Mouse (Mus musculus) hindbrain, embryonic 11.5 days (tissue): ENCODE results near the gene Disp2. TPM values are rescaled to one million over a fixed set of nuclear protein-coding genes. Genes with fewer than 3 reads are reported as not detected.

Source experiments
- ATAC-seq: fragments of 200-750 bp; cut with Nextera tagmentation; 2 replicates; pipeline ENCODE4 v1.8.0; 2017; ENCODE audit warnings: mild to moderate bottlenecking, moderate TSS enrichment, moderate library complexity; ENCODE audit not compliant: low FRiP score
- DNase-seq: peaks from one replicate; pipeline ENCODE4 v3.0.0-alpha.2; 2015; ENCODE audit warnings: low spot score
- H3K27ac ChIP-seq: fragments of 300-500 bp; sonication (generic); 2 replicates; pipeline ENCODE4 v1.5.1; 2014; ENCODE audit warnings: mild to moderate bottlenecking, low read depth, low read length
- H3K27me3 ChIP-seq: fragments of 300-500 bp; sonication (generic); 2 replicates; pipeline ENCODE4 v1.6.1; 2014; ENCODE audit warnings: mild to moderate bottlenecking, low read length, moderate library complexity, mixed read lengths; ENCODE audit not compliant: control insufficient read depth, insufficient read depth
- H3K36me3 ChIP-seq: fragments of 300-500 bp; sonication (generic); 2 replicates; pipeline ENCODE4 v1.6.1; 2014; ENCODE audit warnings: mild to moderate bottlenecking, low read length, moderate library complexity, mixed read lengths; ENCODE audit not compliant: control insufficient read depth, insufficient read depth
- H3K4me1 ChIP-seq: fragments of 300-500 bp; sonication (generic); replicated peaks from 2 replicates; pipeline ENCODE4 v1.6.1; 2014; ENCODE audit warnings: low read length, mixed read lengths; ENCODE audit not compliant: control insufficient read depth, insufficient read depth
- H3K4me2 ChIP-seq: fragments of 300-500 bp; sonication (generic); replicated peaks from 2 replicates; pipeline ENCODE4 v1.6.1; 2014; ENCODE audit warnings: mild to moderate bottlenecking, low read depth, low read length
- H3K4me3 ChIP-seq: fragments of 300-500 bp; sonication (generic); 2 replicates; pipeline ENCODE4 v1.5.1; 2014; ENCODE audit warnings: low read depth, low read length
- H3K9ac ChIP-seq: fragments of 300-500 bp; sonication (generic); 2 replicates; pipeline ENCODE4 v1.6.1; 2014; ENCODE audit warnings: low read depth, low read length
- H3K9me3 ChIP-seq: fragments of 300-500 bp; sonication (generic); 2 replicates; pipeline ENCODE4 v1.6.1; 2016; ENCODE audit warnings: low read length; ENCODE audit not compliant: control insufficient read depth
- WGBS: fragments of 180-500 bp; shearing (Covaris S2); extraction: QIAGEN DNeasy Blood & Tissue Kit; methylation state at CpG from one replicate; pipeline ENCODE4 v1.1.7; 2014; 5-methylcytosine and 5-hydroxymethylcytosine counted together
- polyA plus RNA-seq: library from polyadenylated mRNA; unstranded; fragments of >200 nt; fragmentation: Nextera tagmentation; extraction: Ambion mirVana; gene quantifications from 2 replicates; pipeline ENCODE4 v1.2.1, GENCODE M21; 2014

Disp2 gene
- polyA plus RNA-seq, 1 experiment from 2014 or later, result 9.2 TPM

DNA sequence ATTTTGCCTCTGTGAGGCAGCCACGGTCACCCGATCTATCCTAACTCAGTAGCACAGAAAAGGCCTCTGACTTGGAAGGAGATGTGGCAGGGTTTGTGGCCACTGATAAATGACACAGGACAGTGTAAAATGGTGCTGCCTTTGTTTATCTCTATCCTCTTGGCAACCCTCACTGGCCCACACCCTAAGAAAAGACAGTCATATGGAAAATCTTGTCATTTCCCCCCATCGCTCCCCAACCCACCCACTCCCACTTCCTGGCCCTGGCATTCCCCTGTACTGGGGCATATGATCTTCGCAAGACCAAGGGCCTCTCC lies 26.8 kb upstream of the Disp2 start:
- DNase-seq (no peak), ATAC-seq (no peak)
- Histone ChIP-seq H3K4me3 (no peak overlapping the region), H3K9me3 (no peaks in the 10 kb centered on the region), H3K27ac (no peak overlapping the region), H3K4me1 (peaks cover 6% of the 10 kb centered on the region), H3K27me3 (no peaks in the 10 kb centered on the region), H3K4me2 (no peak overlapping the region), H3K9ac (no peak overlapping the region), H3K36me3 (0 out of 2 replicates have a peak, but pooled peaks cover 3% of the 10 kb centered on the region)
- 76% methylated on average over 4 of the region's 4 CpGs for WGBS

DNA sequence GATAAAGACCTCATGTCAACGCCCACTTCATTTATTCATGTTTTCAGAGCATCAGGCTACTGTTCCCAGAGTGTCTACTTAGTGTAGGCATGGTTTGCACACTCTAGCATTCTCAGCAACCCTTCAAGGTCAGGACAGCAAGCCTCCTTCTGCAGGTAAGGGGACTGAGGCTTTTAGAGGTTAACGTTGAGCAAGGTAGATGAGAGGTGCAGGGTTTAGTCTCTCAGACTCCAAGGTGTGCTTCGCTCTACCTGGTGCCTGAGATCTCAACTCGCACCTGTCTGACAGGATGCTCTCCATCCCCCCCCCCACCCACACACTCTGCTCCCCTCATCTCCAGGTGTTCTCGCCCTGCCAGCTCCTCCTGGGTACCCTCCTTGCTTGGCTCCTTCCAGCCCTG lies 25.4 kb upstream of the Disp2 start:
- Histone ChIP-seq H3K36me3 (0 out of 2 replicates have a peak, but pooled peaks cover 3% of the 10 kb centered on the region), H3K4me3 (no peak overlapping the region), H3K4me1 (peaks cover 4% of the 10 kb centered on the region), H3K27ac (no peak overlapping the region), H3K9me3 (no peaks in the 10 kb centered on the region), H3K4me2 (no peak overlapping the region), H3K27me3 (no peaks in the 10 kb centered on the region; the same call in 1 of the 2 replicates), H3K9ac (no peak overlapping the region)
- ATAC-seq (no peak), DNase-seq (no peak)
- 94% methylated on average over 5 of the region's 5 CpGs for WGBS

DNA sequence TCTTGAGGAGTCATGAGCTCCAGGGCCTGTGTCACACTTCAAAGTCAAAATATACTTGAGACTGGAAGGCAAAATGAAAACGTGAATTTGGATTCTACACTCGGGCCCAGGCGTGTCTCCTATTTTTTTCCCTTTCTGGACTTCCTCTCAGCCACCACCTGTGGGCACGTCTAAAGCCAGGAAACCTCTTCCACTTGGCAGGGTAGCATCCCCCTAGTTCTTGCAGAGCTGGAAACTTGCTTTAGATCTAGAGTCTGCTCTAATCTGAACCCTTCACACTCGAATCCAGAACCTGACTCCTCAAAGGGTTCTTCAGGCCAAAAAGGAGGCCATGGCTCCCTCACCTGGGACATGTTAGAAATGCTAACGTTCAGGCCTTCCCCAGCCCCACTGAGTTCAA lies 24.1 kb upstream of the Disp2 start:
- no peak for DNase-seq
- H3K9ac ChIP-seq, result no peak overlapping the region
- H3K9me3 ChIP-seq, result no peaks in the 10 kb centered on the region
- WGBS, result 89% methylated on average over 6 of the region's 6 CpGs
- H3K4me1 ChIP-seq, result 0 out of 2 replicates have a peak, but pooled peaks cover 3% of the 10 kb centered on the region
- no peaks in the 10 kb centered on the region; the same call in 1 of the 2 replicates for H3K27me3 ChIP-seq
- H3K4me3 ChIP-seq, result no peak overlapping the region
- no peak overlapping the region for H3K27ac ChIP-seq
- no peak for ATAC-seq
- H3K36me3 ChIP-seq, result 0 out of 2 replicates have a peak, but pooled peaks cover under 1% of the 10 kb centered on the region
- H3K4me2 ChIP-seq, result no peak overlapping the region

DNA sequence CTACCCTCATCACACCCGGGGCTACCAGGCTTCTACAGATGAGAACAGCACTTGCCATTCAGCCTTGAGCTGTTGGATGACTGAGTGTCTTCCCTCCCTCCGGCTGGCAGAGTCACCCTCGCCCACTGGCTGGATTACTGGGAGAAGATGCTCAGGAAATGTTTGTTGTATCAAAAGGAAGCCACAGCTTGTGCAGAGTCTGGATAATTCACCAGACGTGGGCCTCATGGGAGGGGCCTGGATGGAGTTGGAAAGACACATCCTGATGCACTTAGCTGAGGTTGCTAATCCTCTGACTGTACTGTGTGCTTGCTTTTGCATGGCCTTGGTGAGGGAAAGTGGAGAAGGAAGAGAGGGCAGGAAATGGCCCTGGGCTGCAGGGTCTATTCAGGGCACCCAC lies 23.4 kb upstream of the Disp2 start:
- H3K27me3 ChIP-seq, result no peaks in the 10 kb centered on the region; the same call in 1 of the 2 replicates
- WGBS, result 78% methylated on average over 4 of the region's 4 CpGs

DNA sequence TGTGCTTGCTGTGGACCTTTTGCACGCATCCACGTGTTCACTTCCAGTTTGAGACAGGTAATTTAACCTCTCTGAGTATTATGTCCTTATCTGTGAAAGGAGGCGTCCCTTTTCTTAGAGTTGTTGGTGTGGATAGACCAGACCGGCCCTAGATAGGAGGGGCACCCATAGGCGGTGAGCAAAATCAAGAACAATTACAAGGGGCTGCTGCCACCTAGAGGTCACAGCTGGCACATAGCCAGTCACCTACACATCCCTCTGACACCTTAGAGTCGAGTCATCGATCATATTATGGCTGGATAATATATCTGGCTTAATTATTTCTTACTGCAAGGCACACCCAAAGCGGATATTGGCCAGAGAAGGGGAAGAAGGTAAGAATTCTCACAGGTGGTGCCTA lies 19.7 kb upstream of the Disp2 start:
- 11% methylated on average over 8 of the region's 8 CpGs for WGBS
- DNase-seq, result peak; percentile 81
- Histone ChIP-seq H3K4me2 (no peak overlapping the region), H3K9ac (no peak overlapping the region), H3K4me3 (no peak overlapping the region), H3K4me1 (peaks cover 20% of the 10 kb centered on the region), H3K27me3 (peaks cover 2% of the 10 kb centered on the region; the same call in 1 of the 2 replicates), H3K27ac (no peak overlapping the region), H3K36me3 (no peaks in the 10 kb centered on the region), H3K9me3 (no peaks in the 10 kb centered on the region)
- ATAC-seq, result 0 out of 2 replicates have a peak, but pooled peaks have one; percentile 51

More for the DNA sequence above, 23.4 kb upstream of the Disp2 start:
- Histone ChIP-seq H3K9ac (no peak overlapping the region), H3K4me1 (0 out of 2 replicates have a peak, but pooled peaks cover 5% of the 10 kb centered on the region), H3K4me2 (no peak overlapping the region), H3K27ac (no peak overlapping the region), H3K4me3 (no peak overlapping the region), H3K9me3 (no peaks in the 10 kb centered on the region), H3K36me3 (no peaks in the 10 kb centered on the region)
- no peak for DNase-seq
- ATAC-seq, result no peak

DNA sequence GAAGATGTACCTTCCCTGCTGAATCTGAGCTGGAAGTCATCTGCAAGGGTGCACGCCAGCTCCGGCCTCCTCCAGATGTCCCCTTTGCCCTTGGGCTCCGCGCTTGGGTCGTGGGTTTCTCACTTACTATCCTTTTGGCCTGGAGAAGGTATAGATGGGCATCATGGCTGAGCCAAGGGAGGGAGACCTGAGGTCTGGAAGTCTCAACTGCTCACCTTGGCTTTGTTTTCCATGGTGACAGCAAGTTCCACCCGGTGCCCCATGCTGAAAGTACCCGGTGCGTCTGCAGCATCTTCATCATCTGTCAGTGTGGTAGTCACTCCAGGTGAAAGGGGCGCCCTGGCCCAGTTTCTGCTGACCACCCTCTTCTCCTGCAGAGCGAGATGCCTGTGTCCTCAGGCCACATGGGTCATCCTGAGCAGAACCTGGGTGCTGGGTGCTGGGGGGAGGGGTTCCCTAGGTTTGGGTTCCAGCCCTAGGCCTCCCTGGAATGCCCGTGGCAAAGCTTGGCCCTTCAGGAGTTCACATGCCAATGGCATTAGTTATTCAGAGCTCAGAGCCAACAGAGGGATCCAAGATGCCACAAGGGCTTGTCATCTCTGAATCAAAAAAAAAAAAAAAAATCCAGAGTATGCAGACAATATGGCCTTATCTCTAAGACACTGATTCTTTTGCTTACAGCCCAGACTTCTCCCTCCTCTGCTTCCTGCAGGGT lies 19.1 kb upstream of the Disp2 start:
- WGBS, result 85% methylated on average over 11 of the region's 11 CpGs
- no peak overlapping the region for H3K4me2 ChIP-seq
- no peaks in the 10 kb centered on the region for H3K36me3 ChIP-seq
- H3K4me1 ChIP-seq, result peaks cover 20% of the 10 kb centered on the region
- no peak overlapping the region for H3K4me3 ChIP-seq
- peaks cover 2% of the 10 kb centered on the region; the same call in 1 of the 2 replicates for H3K27me3 ChIP-seq
- DNase-seq, result no peak
- H3K9me3 ChIP-seq, result no peaks in the 10 kb centered on the region
- H3K27ac ChIP-seq, result no peak overlapping the region
- 0 out of 2 replicates have a peak overlapping the region, but pooled peaks have one; percentile 11 for H3K9ac ChIP-seq
- ATAC-seq, result no peak

DNA sequence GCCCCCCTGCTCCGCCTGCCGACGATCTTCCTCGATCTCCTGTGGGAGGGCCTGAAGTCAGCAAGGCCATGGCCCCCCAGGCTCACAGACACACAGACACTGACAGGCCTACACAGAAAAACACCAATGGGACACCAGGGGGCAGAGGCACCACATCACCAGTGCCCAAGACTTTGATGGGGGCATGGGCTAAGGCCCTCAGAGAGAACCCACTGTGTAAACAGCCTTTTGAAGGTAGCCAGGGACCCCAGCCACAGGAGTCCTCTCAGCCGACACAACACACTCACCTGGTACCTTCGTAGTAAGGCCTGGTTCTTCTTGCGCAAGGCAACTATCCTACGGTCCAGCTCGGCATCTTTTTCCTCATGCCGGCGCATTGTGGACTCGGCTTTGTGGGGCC lies 18.2 kb upstream of the Disp2 start:
- Histone ChIP-seq H3K9ac (peak overlapping the region; percentile 59), H3K27ac (peak overlapping the region; percentile 90), H3K36me3 (no peaks in the 10 kb centered on the region), H3K4me1 (peaks cover 20% of the 10 kb centered on the region), H3K27me3 (peaks cover 2% of the 10 kb centered on the region; the same call in 1 of the 2 replicates), H3K4me3 (no peak overlapping the region), H3K9me3 (no peaks in the 10 kb centered on the region), H3K4me2 (peak overlapping the region; percentile 41; the same call in 1 of the 2 replicates)
- 78% methylated on average over 12 of the region's 12 CpGs for WGBS
- DNase-seq, result no peak
- no peak for ATAC-seq

DNA sequence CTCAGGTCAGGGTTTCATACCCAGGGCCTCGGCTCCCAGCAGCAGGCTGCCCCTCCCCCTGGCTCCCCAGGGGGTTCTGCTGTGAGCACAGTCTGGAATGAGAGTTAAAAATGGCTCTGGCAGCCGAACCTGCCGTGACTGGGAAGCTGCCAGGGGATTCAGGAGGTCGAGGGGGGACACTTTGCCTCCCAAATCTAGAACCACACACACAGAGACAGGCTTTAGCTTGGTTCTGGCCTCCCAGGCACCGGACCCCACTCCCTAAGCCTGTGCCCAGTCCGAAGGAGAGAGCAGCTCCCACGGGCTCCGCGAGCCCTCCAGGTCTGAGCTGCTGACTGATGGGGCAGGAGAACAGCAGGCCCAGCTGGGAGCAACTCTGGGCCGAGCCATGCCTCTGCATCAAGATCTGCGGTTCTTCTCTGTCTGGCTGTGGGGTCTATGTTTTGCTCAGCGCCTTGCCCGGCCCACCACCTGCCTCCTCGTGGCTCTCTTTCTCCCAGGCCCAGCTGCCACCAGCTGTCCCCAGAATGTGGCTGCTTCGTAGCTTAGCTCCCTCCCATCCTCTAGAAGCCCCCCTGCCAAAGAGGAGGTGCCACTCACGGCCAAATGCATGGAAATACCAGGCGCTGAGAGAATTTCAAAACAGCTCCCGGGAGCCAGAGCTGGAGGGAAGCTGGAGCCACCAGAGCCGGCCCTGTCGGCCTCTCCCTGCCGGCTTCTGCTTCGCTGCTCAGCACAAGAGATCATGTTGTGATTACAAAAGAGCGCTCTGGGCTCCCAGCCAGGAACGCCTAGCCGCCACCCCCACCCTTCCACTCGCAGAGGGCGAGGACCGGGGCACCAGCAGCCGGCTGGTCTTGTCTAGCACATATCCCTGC lies 17.4 kb upstream of the Disp2 start, which contains the start of gene Ccdc9b:
TSS of gene Ccdc9b (minus strand) at position 756 of the 878 bp plus-strand sequence.
- peaks cover 20% of the 10 kb centered on the region for H3K4me1 ChIP-seq
- H3K27me3 ChIP-seq, result peaks cover 2% of the 10 kb centered on the region; the same call in 1 of the 2 replicates
- peak within 1 kb of the TSS; percentile 59 for H3K9ac ChIP-seq
- WGBS, result 6% methylated on average over 29 of the region's 29 CpGs
- H3K27ac ChIP-seq, result peak within 1 kb of the TSS; percentile 90
- ATAC-seq, result peak; percentile 80
- no peaks in the 10 kb centered on the region for H3K9me3 ChIP-seq
- DNase-seq, result peak; percentile 76
- no peaks in the 10 kb centered on the region for H3K36me3 ChIP-seq
- H3K4me3 ChIP-seq, result peak within 1 kb of the TSS; percentile 6; the same call in 1 of the 2 replicates
- H3K4me2 ChIP-seq, result peak within 1 kb of the TSS; percentile 41
